Mouse (Mus musculus) lung, postnatal 4 days (tissue): ENCODE measurements at regions not wholly inside any gene's neighbourhood (a gene's known extent, or its start where the extent isn't known, plus 50 kb on each side); places are given as distances from the start of the nearest gene placed in this dataset.

ENCODE experiments used
- DNase-seq, 2 experiments: peaks; one replicate each; pipeline ENCODE4 v3.0.0; 2021

DNA sequence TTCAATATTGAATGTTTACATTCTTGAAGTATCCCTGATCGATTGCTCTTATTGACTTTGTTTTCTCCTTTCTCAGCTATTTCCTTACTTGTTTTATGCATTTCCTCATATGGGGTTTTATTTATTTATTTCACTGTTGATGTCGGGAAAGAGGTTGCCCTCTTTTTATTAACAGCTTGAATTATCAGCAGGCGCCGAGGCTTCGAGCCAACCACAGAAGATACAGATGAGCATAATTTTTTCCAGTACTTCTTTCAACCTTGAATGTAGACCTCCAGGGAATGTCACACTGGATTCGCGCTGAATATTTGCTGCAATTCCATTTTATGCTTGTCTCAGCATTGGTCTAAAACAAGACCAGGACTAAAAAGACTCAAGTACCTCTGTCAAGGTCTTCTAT lies 183.4 kb upstream of the Cntn6 start:
- DNase-seq: peak; percentile 4 to 22

DNA sequence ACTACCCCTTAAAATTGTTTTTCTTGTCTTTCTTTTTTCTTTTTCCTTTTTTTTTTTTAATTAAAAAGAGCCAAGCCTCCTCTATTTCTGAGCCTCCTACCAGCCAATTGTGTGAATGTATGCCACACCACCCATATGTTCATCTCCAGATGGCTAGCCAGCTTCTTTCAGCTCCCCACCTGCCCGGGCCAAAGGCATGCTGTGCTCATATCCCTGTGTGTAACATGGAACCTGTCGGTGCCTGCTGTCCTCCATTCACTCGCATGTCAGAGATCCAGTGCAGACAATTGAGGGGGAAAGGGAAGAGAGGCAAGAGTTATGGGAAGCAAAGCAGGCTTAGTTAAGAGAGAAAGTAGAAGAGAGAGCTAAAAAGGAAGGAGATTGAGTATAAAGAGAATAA lies 179.6 kb upstream of the Cntn6 start:
- no peak for DNase-seq

DNA sequence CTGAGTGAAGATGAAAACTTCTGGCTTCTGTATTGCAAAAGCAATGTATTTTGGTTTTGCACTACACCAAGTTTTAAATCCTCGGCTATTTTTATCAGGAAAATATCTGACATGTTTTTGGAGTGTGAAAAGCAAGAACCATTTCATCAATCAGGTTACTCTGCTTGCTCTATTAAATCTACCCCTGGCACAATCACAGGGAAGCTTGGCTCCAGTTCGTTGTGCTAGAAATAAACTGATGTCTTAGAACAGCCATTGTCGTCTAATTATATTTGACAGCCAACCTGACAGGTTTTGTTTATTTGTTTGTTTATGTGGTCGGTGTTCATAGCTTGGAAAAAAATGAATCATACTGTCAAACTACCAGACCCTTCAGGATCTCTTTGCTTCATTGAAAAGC lies 174.1 kb upstream of the Cntn6 start:
- DNase-seq: no peak

DNA sequence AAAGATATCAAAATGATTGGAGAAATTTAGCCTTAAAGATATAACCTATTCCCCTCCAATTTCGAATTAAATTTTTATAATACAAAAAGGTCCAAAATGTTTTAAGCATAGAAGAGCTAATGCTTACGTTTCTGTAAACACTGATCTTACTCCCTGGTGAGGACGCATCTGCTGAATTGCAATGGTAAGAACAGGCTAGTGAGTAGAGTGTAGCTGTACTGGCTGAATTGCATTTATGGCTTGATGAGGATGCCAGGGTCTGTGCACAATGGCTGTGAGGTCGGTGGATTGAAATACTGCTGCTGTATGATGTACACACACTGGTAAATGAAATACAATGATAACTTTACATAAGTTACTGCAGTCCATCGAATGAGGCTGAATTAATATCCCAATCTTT lies 170.4 kb upstream of the Cntn6 start:
- no peak for DNase-seq

DNA sequence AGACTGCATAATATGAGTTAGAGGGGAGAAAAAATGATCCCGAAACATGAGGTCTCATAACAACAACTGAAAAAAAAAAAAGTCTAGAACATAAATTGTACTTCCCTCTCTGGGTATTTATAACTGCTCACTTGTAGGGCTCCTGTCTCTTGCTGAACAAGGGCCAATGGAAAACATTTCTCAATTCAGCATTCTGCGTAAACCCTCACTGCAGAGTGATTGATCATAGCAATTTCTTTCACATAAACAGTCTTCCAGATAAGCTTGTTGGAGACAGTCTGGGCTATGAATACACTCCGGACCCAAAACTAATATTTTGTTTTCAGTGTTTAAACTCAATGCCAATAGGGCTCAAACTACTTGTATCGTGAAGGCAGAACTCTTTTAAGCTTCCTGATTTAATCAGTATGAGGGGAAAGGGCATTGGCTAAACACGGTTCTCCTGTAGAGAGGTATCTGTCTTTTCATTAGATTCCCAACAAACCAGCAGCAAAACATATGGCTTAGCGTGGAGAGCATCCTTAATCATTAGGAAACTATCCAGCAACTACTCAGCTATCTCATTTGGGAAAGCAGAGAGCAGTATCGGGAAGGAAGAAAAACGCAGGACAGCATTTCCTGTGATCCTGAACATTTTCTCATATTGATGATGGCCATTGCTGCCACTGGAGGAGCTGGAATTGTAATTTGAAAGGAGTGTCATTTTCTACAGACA lies 153.3 kb upstream of the Cntn6 start:
- DNase-seq: no peak

DNA sequence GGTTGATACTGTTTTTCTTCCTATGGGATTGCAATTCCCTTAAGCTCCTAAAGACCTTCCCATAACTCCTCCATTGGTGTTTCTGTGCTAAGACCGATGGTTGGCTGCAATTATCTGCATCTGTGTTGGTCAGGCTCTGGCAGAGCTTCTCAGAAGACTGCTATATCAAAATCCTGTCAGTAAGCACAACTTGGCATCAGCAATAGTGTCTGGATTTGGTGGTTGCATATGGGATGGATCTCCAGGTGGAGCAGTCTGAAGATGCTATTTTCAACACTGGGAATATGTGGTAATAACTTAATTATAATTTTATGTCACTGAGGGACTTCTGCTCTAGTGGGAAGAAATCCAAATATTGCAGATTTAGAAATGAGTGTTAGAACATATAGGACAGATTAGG lies 148.6 kb upstream of the Cntn6 start:
- DNase-seq: no peak
